Mouse (Mus musculus): ENCODE results near the gene Tmprss5.

Gene Tmprss5

DNA sequence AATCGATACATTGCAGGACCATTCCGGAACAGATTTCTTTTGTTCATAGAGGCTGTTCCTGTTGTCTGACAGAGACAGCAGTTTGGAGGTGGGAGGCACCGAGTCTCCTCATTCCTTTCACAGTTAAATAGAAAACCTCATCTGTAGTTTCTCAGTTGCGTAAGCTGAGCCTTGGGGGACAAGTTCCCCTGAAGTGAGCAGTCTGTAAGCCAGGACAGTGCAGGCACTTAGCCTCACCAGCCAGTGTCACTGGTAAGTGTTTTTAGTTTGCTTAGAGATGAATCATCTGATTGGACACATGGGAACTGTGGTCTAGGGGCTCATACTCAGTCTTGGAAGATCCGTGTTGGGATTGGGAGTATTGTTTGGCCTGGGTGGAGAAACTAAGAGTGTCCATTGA, at the start of gene Tmprss5:
Gene Tmprss5, plus strand, starts transcription at position 154 of the 400 bp plus-strand sequence.
- DNase-seq (ENCODE audit: low read depth) = no peak

DNA sequence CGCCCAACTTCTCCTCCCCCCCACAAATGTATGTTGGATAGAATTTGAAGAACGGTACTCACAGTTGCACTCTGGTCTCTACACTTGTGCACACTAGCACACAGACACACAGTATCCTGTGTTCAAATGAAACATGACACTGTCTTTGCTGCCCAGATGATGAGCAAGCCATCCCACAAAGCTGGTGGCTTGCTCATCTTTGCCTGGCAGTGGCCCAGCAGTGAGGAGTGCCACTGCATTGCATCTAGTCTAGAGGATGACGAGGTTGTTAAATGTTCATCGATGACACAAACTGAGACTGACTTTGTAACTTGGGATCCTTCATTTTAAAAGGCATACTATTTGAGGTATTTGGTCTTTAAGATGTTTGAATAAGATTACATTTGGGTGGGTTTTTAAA, 46.3 kb upstream of the Tmprss5 start:
- no peak for DNase-seq (ENCODE audit: low read depth)

DNA sequence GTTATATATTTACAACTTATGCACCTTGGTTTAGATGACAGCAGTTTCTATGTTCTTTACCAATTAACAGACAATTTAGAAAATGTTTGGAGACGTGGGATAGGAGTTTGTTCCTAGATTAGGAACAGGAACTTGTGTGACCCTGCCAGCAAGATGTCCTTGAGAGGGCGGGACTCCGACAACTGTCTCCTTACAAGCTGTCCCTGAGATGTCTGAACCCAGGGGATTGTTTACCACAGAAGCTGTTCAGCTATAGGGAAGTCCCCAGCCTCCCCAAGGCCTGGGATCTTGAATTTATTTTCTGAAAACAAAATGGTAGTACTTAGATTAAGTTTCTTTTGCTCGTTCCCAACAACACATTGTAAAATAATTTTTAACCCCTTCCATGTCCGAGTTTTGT, 30.2 kb upstream of the Tmprss5 start:
- DNase-seq (ENCODE audit: low read depth) = no peak

DNA sequence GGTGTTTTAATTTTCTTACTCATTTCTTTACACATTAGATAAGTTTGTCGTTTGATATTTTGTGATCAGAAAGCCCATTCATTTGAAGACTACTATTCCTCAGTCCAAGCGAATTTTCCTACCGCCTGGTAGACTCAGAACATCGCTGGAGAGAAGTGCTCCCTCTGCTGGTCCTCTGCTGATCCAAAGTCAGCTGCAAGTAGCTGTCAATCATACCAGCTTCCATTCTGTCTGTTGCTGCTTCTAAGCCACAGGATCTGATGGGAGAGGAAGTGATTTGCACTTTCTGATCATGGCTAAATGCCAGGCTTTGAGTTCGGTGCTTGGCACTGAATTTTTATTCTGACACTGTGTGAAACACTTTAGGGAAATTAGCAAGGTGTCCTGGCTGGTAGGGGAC, 29.7 kb upstream of the Tmprss5 start:
- peak; percentile 79 for DNase-seq (ENCODE audit: low read depth)

DNA sequence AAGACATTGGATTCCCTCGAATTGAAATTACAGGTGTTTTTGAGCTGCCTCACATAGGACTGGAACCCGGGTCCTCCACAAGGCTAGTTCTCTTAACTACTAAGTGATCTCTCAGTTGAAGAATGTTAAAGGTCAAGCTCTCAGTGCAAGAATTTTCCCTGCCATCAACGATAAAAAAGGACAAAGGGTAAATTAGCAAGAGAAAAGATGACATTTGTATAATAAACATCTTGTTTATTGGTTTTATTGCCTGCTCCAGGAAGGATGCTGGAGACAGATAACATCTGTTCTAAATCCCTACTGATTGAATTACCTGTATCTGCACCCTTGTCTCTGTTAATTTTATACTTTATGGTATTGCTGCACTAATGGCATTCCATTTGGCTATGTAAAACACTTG, 27.0 kb upstream of the Tmprss5 start:
- DNase-seq (ENCODE audit: low read depth) = no peak

DNA sequence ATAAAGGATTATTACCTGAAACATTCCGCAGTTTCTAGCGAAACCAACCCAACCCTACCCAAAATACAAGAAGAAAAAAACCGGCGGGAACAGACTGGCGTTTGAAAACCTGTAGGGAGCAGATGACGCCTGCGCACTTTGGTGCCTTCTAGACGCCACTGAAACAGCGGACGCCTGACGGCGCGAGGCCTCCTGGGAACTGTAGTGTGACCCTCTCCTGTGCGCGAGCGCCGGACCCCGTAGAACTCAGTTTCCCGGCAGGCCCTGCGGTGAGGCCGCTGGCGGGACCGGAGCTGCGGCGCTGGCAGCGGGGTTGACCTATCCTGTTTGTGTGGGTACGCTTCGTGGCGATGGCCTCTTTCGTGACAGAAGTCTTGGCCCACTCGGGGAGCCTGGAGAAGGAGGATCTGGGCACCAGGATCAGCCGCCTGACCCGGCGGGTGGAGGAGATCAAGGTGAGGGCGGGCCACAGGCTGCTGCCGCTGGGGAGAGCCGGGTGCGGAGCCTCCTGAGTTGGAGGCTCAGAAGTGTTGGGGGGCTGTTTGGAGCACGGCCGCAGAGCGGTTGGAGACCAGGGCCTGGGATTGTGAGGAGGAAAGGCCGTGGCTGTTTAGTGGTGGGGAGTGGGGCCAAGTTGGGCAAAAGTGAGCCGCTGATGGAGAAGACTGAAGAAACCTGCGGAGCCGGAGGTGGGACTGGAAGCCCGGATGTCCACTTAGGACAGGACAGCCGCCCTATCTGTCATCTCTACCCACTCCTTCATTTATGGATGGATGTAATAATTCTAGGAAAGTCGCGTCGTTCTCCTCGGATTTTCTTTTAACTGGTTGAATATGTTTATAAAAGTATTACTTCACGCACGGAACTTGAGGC, 25.5 kb upstream of the Tmprss5 start, which contains the start of gene Zw10:
Gene Zw10, plus strand, starts transcription at position 281 of the 873 bp plus-strand sequence.
- DNase-seq (ENCODE audit: low read depth) = peak; percentile 95

DNA sequence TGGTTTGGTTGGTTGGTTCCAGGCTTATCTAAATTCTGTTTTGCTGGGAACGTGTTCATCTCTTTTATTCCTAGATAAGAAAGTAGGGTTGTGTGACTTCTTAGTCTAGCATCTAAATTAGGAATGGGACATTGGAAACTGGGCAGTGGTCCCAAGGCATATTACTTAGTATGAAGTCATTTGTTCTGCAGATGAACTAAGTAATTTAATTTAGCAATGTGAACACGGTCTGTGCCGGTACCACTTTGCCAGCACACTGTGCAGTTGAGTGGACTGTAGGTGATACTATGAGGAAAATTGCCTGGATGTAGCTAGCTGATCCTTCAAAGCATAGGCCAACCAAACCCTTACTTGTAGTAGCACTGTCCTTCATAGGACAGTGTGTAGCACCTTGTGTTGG, 4.2 kb upstream of the Tmprss5 start:
- DNase-seq (ENCODE audit: low read depth) = no peak

DNA sequence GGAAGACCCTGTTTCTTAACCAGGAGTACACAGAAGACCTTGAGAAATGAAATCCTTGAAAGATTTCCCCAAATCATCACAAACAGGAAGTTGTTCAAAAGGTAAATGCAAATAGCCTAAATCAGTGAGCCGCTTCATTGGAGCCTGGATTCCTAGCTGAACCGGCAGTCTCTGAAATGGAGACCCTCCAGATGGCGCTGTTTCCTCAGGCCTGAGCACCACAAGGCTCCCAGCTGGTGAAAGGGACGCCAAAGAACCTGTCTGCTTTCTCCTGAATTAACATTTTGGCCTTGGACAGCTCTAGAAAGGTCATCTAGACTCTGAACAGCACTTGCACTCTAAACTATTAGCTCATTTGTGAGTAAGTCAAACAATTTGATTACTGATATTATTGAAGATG, 501 bp downstream of the Tmprss5 start:
- DNase-seq (ENCODE audit: low read depth) = peak; percentile 38

DNA sequence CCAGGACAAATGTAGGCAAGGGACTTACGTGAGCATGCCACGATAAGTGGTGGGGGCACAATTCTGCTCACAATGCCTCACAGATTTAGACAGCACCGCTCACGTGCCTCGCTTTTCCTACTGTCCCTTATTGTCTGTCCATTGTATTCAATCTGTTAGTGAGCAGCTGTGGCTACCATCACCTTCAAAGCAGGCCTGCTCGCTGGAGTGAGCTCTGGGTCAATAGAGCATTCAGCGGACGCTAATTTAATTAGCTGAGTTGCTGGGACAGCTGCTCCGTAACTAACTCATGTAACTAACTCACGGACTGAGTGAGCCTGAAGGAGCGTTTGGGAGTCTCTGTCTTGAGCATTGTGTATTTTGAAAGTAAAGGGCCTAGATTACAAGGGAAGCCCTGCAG, 6.3 kb downstream of the Tmprss5 start:
- DNase-seq (ENCODE audit: low read depth) = no peak

DNA sequence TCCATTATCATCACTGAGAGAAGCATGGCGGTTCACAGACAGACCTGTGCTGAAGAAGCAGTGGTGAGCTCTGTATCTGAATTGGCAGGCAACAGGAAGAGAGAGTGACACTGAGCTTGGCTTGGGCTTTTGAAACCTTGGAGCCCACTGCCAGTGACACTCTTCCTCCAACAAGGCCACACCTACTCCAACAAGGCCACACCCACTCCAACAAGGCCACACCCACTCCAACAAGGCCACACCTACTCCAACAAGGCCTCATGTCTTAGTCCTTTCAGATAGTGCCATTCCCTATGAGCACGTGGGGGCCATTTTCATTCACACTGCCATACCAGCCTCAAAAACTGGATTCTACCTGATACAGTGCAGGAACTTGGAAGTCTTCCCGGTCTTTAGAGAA, 17.8 kb downstream of the Tmprss5 start:
- DNase-seq (ENCODE audit: low read depth) = no peak

DNA sequence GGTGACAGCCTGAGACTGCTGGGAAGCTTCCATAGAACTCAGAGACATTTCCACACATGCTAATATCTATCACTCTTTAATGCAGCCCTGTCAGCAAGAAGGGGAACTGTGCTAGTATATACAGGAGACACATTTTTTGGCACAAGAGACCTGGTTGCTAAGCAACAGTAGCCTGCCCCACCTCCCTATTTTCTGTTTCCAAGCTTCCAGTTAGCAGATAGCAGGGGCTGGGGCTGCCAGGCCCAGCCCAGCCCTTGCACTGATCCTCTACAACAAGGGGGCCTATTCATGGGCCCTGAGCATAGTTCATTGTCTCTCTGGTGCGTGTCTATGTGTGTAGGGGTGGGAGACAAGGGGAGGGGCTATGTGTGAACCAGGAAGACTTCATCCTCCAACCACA, 21.3 kb downstream of the Tmprss5 start:
- DNase-seq (ENCODE audit: low read depth) = no peak

DNA sequence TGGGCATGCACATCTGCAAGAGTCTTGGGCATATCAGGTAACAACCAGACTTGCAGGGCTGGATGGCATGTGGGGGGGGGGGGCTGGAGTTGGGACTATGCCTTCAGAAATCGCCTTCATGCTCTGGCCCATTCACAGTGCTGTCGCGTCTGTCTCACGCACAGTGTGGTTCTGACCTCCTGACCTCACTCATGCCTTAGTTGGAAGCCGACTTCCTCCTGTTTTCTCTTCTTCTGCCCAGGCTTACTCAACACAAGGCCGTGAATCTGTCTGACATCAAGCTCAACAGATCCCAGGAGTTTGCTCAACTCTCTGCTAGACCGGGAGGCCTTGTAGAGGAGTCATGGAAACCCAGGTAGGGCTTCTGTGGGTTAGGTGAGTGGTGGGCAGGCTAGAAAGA, 28.0 kb downstream of the Tmprss5 start:
- DNase-seq (ENCODE audit: low read depth) = no peak

DNA sequence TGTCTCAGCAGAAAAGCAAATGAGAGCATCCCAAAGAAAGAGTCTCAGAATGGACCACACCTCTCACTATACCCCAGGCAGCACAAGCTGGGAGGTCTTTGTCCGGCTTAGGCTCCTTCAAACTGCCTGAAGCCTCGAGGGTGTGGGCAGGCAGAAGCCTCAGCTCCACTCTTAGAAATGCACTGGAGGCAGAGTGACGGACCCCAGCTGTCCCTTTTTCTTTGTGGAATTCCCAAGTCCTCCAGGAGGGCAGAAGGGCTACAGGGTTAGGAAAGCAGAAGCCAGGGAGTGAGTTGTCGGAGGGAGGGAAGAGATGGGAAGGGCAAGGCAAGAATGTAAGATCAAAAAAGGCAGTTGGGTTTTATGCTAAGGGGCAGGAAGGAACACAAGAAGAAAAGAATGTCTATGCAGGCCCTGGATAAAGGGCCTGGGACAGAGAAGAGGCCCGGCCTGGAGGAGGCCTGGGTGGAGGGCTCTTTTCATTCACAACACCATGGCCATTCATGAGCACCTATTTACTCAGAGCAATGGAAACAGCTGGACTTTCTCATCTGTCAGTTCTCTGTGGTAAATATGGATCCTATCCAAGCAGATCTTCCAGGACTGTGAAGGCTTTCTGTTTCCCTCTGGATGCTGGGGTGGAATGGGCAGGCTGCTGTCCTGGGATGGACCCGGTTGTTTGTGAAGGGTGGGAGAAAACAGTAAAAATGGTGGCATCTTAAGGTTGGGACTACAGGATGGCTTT, 29.6 kb downstream of the Tmprss5 start:
- DNase-seq (ENCODE audit: low read depth) = no peak

DNA sequence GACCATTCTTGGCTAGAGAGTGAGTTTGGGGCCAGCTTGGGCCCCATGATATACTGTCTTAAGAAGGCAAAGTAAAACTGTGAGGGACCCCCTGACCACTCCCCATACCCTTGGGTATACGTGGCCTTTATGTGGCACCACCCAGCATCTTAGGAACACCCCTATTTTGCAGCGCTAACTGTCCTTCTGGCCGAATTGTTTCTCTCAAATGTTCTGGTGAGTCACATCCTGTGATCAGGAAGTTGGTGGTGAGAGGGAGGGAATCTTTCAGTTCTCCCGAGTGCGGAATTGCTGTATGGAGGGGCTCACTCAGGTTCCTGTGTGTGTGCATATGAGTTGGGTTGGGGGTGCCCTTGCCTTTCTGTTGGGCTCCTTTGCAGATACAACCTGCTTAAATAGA, 30.2 kb downstream of the Tmprss5 start:
- no peak for DNase-seq (ENCODE audit: low read depth)

DNA sequence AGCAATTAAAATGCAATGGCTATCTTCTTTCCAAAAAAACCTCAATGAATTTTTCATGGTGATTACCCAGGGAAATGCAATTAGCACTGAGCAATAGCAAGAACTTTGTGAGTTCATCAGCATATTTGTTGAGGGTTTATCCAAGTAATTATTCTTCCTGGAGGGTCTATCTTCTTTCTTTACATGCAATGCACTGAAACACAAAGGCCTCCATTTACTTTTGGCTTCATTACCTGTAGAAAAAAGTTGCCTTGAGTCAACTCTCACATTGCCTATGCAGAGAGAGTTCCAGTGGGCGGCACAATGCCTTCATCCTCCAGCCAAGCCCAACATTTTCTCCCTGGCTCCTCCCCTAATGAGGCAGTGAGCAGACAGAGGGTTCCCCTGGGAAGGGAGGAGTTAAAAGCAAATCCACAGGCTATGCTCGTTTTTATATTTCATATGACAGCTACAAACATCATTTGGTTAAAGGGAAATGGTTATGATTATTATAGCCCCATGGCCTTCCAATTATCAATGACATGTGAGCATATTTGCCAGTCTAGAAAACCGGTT, 37.3 kb downstream of the Tmprss5 start:
- no peak for DNase-seq (ENCODE audit: low read depth)

DNA sequence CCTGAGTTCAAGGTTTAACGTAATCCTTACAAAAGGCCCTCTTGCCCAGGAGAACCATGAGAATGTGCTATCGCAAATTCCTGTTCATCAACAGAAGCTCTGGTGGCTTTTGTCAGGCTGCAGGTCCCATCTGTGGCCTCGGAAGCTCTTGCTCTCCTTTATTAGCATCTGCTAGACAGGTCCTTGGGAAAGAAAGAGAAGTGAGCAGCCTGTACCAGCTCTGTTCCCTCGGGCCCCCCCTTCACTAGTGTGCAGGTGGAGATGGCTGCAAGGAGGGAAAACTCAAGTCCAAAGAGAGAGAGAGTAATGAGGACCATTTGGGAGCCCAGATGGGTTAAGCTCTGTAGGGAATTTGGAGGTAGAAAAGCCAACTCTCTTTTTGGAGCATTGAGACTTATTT, 38.7 kb downstream of the Tmprss5 start:
- no peak for DNase-seq (ENCODE audit: low read depth)

DNA sequence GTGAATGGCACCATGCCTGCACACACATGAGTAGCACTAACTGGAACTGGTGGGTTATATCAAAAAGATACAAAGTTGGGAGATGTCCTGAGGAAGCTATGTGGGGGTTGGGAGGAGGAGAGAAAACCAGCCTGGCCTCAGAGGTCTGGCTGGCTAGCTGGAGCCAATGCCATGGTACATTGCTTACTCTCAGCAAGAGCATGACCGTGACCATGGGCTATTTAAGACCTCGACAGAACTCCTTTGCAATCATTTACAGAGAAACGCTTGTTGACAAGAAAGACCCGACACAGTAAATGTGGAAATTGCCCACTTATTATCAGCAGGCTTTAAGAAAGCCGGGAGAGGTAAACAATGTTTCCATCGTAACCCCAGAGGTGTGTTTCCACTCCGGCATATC, 44.6 kb downstream of the Tmprss5 start:
- no peak for DNase-seq (ENCODE audit: low read depth)

DNA sequence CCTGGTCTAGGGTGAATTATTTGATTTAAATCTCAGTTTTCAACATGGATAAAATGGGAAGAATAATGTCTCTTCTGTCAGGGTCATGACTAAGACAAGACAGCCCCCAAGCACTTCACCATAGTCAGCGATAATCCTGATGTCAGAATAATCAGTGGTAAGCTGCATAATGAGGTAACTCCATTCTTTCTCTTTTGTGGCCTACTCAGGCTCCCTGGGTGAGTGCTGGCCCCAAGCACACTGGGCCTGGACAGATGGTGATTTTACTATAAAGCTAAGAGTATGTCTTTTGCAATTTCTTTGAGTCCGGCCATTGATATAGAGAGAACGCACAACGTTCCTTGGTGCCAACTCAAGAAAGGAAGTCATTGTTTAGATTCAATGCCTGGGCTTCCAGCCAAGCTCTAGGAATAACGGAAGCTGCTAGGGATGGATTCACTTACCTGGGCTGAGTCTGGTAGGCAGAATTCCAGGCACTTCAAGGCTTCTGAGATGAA, 49.5 kb downstream of the Tmprss5 start:
- no peak for DNase-seq (ENCODE audit: low read depth)

DNA sequence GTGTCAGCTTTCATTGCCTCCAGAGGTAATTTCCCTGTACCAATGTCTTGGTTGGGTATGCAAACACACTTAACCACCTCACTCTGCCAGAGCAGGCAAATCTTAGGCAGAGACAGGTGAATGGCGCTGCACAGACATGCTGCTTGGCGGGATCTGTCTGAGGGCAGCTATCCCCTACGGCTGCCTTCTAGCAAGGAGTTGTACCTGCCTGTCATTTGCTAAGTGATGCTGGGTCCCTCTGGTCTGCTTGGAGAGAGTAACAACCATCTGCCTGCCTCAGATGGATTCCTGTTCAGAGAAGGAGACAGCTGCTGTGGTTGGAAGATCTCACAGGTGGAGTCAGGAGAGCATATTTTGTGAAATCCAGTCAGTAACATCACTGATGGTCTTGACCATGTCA, 62.8 kb downstream of the Tmprss5 start:
- DNase-seq (ENCODE audit: low read depth) = no peak

DNA sequence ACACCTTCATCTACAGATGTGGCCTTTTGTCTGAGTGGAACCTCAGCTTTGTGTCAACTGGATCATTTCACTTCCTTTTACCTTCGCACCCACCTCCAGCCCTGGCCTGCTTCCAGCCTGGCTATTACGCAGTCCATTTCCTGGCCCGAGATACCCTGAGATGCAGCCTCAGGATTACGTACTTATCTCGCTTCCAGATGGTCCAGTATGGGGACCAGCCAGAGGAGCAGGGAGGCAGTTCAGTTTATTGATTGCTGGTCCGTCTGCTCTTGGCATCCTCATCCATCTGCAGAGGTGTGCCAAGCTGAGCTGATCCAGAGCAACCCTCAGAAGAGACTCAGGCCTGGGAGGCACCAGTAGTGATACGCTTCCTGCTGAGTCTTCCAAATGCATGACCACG, 64.7 kb downstream of the Tmprss5 start:
- DNase-seq (ENCODE audit: low read depth) = no peak

DNA sequence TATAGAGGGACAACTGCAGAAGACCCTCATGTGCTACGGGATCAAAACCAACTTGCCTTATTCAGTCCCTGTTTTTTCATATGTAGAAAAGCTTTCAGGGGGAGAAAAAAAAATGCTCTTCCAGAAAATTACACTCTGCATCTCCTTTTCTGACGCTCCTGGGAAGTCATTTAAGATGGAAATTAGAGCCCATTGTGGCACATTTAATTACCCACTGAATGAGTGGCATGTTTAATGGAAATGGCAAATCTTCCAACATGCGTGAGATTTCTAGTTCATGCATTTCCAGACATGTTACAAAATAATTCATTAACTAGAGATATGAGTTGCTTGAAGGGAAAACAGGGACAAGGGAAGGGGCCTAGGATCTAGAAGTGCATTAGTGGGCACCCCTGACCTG, 66.0 kb downstream of the Tmprss5 start:
- no peak for DNase-seq (ENCODE audit: low read depth)
